Mouse (Mus musculus) megakaryocyte, embryonic 14.5 days (primary cell): Measurements from ENCODE around the gene Hoxc6.

Source experiments
- FLI1 ChIP-seq: IDR thresholded peaks from 2 replicates; pipeline ENCODE4 v1.6.1; 2012; ENCODE audit warnings: low read length, inconsistent platforms, mixed read lengths
- GATA1 ChIP-seq: IDR thresholded peaks from 3 replicates; pipeline ENCODE4 v1.6.1; 2012; ENCODE audit warnings: mixed read lengths, low read length, inconsistent platforms, borderline replicate concordance

- no peak for TF ChIP-seq GATA1
- no peak for TF ChIP-seq FLI1
Measured at GRCm38 (mm10) chr15:102975034-102975433, 23.0 kb upstream of the Hoxc6 start.
